Mouse (Mus musculus): ENCODE measurements around the gene Dazap1. TPM values are rescaled to one million over a fixed set of nuclear protein-coding genes. Genes with fewer than 3 reads are reported as not detected.

The Dazap1 gene
- total and polyA plus RNA-seq, 3 experiments = 159 to 236 TPM; not detected in 1

DNA sequence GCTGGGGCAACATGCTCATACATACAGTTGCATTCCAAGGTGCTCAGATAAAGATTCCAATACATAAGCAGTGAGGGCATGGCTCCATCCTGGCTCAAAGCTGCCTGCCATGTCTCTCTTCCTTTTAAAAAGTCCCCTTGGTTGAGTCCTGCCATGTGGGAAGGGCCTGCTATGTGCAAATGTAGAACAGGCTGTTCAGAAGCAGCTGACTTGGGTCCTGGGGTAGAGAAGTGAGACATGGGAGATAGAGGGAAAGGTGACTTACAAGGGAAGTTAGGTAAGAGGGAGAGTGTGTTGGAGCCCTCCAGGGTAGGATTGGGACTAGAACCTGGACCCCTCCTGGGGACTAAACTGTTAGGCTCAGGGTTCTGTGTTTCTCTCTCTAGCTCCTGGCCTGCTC, 9.3 kb upstream of the Dazap1 start:
- no peaks in the 10 kb centered on the region for H3K9me3 ChIP-seq (replicated peaks; ENCODE audit: insufficient read depth, low read length)

DNA sequence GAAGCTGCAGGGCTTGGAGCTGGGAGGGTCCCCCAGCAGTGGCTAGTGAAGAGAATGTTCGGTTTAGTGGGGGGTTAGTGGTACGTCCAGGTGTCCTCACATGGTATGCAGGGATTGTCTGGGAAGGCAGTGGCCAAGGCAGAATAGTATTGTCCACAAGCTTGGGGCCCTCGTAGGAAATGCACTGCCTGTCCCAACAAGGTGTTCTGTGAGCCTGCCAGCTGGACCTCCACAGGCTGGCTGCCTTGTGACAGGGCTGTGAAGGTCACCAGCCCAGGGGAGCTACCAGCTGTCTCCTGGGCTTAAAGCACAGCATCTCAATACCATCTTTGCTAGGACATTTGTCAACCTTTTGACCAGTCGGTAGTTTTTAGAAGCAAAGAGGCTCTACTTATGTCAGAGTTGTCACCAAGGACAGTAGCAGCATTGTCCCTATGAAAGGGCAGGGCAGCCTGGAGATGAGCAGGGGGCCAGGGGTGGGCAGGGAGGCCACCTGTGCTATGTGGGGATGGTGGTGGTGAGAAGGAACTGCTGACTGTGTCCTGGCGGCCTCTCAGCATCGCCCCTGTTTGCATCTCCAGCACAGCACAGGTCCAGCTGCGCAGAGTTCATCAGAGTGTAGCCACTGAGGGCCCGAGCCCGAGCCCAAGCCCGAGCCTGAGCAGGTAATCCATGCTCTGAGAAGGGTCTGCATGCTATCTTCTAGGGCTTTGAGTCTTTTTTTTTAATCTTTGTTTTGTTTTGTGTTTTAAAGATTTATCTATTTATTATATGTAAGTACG, 8.6 kb upstream of the Dazap1 start:
- Histone ChIP-seq H3K4me3 (ENCODE audit: control insufficient read depth in 1 of 2, insufficient read depth in 1 of 2, low read depth in 2 of 2, low read length in 2 of 2) (no peak overlapping the region), H3K4me1 (ENCODE audit: control insufficient read depth in 1 of 2, insufficient read depth in 2 of 2, low read length in 2 of 2) (peaks cover 0 to 3% of the 10 kb centered on the region in 2 experiments; a peak in 1 of 4 replicates), H3K79me2 (ENCODE audit: control insufficient read depth, insufficient read depth, low read length, poor library complexity) (peaks cover 20% of the 10 kb centered on the region), H3K36me3 (ENCODE audit: control insufficient read depth in 1 of 2, insufficient read depth in 2 of 2, low read length in 2 of 2) (no peaks in the 10 kb centered on the region; a peak in 2 of 4 replicates), H3K9me3 (replicated peaks; ENCODE audit: insufficient read depth, low read length) (no peaks in the 10 kb centered on the region), H3K27me3 (ENCODE audit: control insufficient read depth in 1 of 2, insufficient read depth in 2 of 2, low read length in 2 of 2) (no peaks in the 10 kb centered on the region), H3K27ac (ENCODE audit: control insufficient read depth, low read depth, low read length) (no peak overlapping the region), H3K9ac (ENCODE audit: control insufficient read depth, low read depth, low read length, poor library complexity, severe bottlenecking) (no peak overlapping the region)
- TF ChIP-seq CHD2 (IDR thresholded peaks at IDR 0.05; ENCODE audit: low read length) (no peak), GATA1 (IDR thresholded peaks at IDR 0.05; ENCODE audit: low read depth, low read length) (no peak), ZMIZ1 (IDR thresholded peaks at IDR 0.05; ENCODE audit: low read depth, low read length) (no peak), MAFK (IDR thresholded peaks at IDR 0.05; ENCODE audit: borderline replicate concordance, low read depth, low read length) (no peak), HCFC1 (IDR thresholded peaks at IDR 0.05; ENCODE audit: low read depth, low read length) (no peak), TAL1 (IDR thresholded peaks at IDR 0.05; ENCODE audit: low read length) (no peak), CHD1 (IDR thresholded peaks at IDR 0.05; ENCODE audit: low read depth, low read length) (no peak), JUND (IDR thresholded peaks at IDR 0.05; ENCODE audit: low read depth, low read length) (no peak), TBP (IDR thresholded peaks at IDR 0.05; ENCODE audit: low read depth, low read length) (no peak), KAT2A (conservative IDR thresholded peaks at IDR 0.05; ENCODE audit: low read depth, low read length) (no peak), MAZ (IDR thresholded peaks at IDR 0.05; ENCODE audit: low read depth, low read length) (no peak), ZNF384 (IDR thresholded peaks at IDR 0.05; ENCODE audit: low read depth, low read length) (no peak), TCF12 (IDR thresholded peaks at IDR 0.05; ENCODE audit: low read depth, low read length) (no peak), EP300 (IDR thresholded peaks at IDR 0.05; ENCODE audit: low read depth in 1 of 2, low read length in 2 of 2) (no peak), POLR2AphosphoS2 (IDR thresholded peaks at IDR 0.05; ENCODE audit: low read length) (no peak), SIN3A (IDR thresholded peaks at IDR 0.05; ENCODE audit: low read length) (no peak), USF1 (IDR thresholded peaks at IDR 0.05; ENCODE audit: low read depth, low read length) (no peak), USF2 (IDR thresholded peaks at IDR 0.05; ENCODE audit: borderline replicate concordance in 1 of 2, insufficient read depth in 1 of 2, low read depth in 1 of 2, low read length in 2 of 2) (no peak), MYB (IDR thresholded peaks at IDR 0.05; ENCODE audit: low read depth, low read length) (no peak)
- DNase-seq (ENCODE audit: low read depth, low spot score) = no peak

More for the DNA sequence above, 9.3 kb upstream of the Dazap1 start:
- peaks cover 0 to 3% of the 10 kb centered on the region in 2 experiments; a peak in 1 of 4 replicates for H3K4me1 ChIP-seq (ENCODE audit: control insufficient read depth in 1 of 2, insufficient read depth in 2 of 2, low read length in 2 of 2)
- no peaks in the 10 kb centered on the region for H3K27me3 ChIP-seq (ENCODE audit: control insufficient read depth in 1 of 2, insufficient read depth in 2 of 2, low read length in 2 of 2)
- no peak overlapping the region for H3K27ac ChIP-seq (ENCODE audit: control insufficient read depth, low read depth, low read length)
- no peak overlapping the region for H3K9ac ChIP-seq (ENCODE audit: control insufficient read depth, low read depth, low read length, poor library complexity, severe bottlenecking)
- peaks cover 20% of the 10 kb centered on the region for H3K79me2 ChIP-seq (ENCODE audit: control insufficient read depth, insufficient read depth, low read length, poor library complexity)
- no peak for DNase-seq (ENCODE audit: low read depth, low spot score)
- no peak overlapping the region for H3K4me3 ChIP-seq (ENCODE audit: control insufficient read depth in 1 of 2, insufficient read depth in 1 of 2, low read depth in 2 of 2, low read length in 2 of 2)
- TF ChIP-seq ZMIZ1 (IDR thresholded peaks at IDR 0.05; ENCODE audit: low read depth, low read length) (no peak), ZNF384 (IDR thresholded peaks at IDR 0.05; ENCODE audit: low read depth, low read length) (no peak), GABPA (IDR thresholded peaks at IDR 0.05; ENCODE audit: low read depth, low read length) (no peak), E2F4 (IDR thresholded peaks at IDR 0.05; ENCODE audit: borderline replicate concordance, low read depth, low read length) (no peak), UBTF (IDR thresholded peaks at IDR 0.05; ENCODE audit: borderline replicate concordance, insufficient read depth, low read depth, low read length) (no peak), TCF12 (IDR thresholded peaks at IDR 0.05; ENCODE audit: low read depth, low read length) (no peak), POLR2AphosphoS2 (IDR thresholded peaks at IDR 0.05; ENCODE audit: low read length) (no peak), POLR2AphosphoS5 (IDR thresholded peaks at IDR 0.05; ENCODE audit: borderline replicate concordance, low read depth, low read length) (no peak), MYB (IDR thresholded peaks at IDR 0.05; ENCODE audit: low read depth, low read length) (no peak), HCFC1 (IDR thresholded peaks at IDR 0.05; ENCODE audit: low read depth, low read length) (no peak), CTCF (IDR thresholded peaks at IDR 0.05 in 2 of 3, conservative IDR thresholded peaks at IDR 0.05 in 1 of 3; ENCODE audit: control insufficient read depth in 1 of 3, insufficient read depth in 1 of 3, low read depth in 2 of 3, low read length in 3 of 3, poor library complexity in 1 of 3, severe bottlenecking in 1 of 3) (no peak), GATA1 (IDR thresholded peaks at IDR 0.05; ENCODE audit: low read depth, low read length) (no peak), TBP (IDR thresholded peaks at IDR 0.05; ENCODE audit: low read depth, low read length) (no peak), POLR2A (IDR thresholded peaks at IDR 0.05; ENCODE audit: control insufficient read depth in 1 of 2, insufficient read depth in 1 of 2, low read depth in 1 of 2, low read length in 2 of 2, poor library complexity in 1 of 2) (no peak), TAL1 (IDR thresholded peaks at IDR 0.05; ENCODE audit: low read length) (no peak), MEF2A (IDR thresholded peaks at IDR 0.05; ENCODE audit: extremely low read depth, insufficient replicate concordance, low read depth, low read length, poor library complexity, severe bottlenecking) (no peak), MAFK (IDR thresholded peaks at IDR 0.05; ENCODE audit: borderline replicate concordance, low read depth, low read length) (no peak), SMC3 (IDR thresholded peaks at IDR 0.05; ENCODE audit: low read depth, low read length) (no peak), NELFE (IDR thresholded peaks at IDR 0.05; ENCODE audit: low read depth, low read length) (no peak)
- H3K36me3 ChIP-seq (ENCODE audit: control insufficient read depth in 1 of 2, insufficient read depth in 2 of 2, low read length in 2 of 2) = no peaks in the 10 kb centered on the region; a peak in 2 of 4 replicates

Measured in MEL (cell line).